Mouse (Mus musculus): ENCODE measurements around the gene Vmn2r117. TPM values are rescaled to one million over a fixed set of nuclear protein-coding genes. Genes with fewer than 3 reads are reported as not detected.
"Not testable (repeated sequence)": the region's sequence is repeated elsewhere in the genome, so short reads cannot be mapped to it uniquely, and the experiment has no call there.

Gene Vmn2r117
- not detected for total RNA-seq (2022)

GRCm38 (mm10) chr17:23479599-23479998 lies at the start of gene Vmn2r117:
Vmn2r117 (minus strand) TSS chr17:23479699.
- DNase-seq (ENCODE audit: low spot score in 2 of 2) = not testable (repeated sequence)

GRCm38 (mm10) chr17:23522941-23523732 lies 43.6 kb upstream of the Vmn2r117 start:
- DNase-seq (ENCODE audit: low spot score in 2 of 2) = not testable (repeated sequence)

- DNase-seq (ENCODE audit: low spot score in 2 of 2) = no peak
These were observed 39.4 kb upstream of the Vmn2r117 start for GRCm38 (mm10) chr17:23518701-23519423.

- no peak for DNase-seq (ENCODE audit: low spot score in 2 of 2)
These were observed 46.3 kb downstream of the Vmn2r117 start for GRCm38 (mm10) chr17:23433150-23433679.

Other genes starting within 250 kb of the Vmn2r117 start
- gene Vmn2r114, start 167.2 kb downstream of the Vmn2r117 start, total RNA-seq (2022) = not detected
- gene Vmn2r115, start 136.0 kb downstream of the Vmn2r117 start, total RNA-seq (2022) = not detected
- gene Vmn2r116, start 95.1 kb downstream of the Vmn2r117 start, total RNA-seq (2022) = not detected
- gene Zfp213, start 84.5 kb upstream of the Vmn2r117 start, total RNA-seq (2022) = 1 to 10 TPM; 2.1 to 2.7 (median 2.2) TPM
- gene Zfp13, start 119.8 kb upstream of the Vmn2r117 start, total RNA-seq (2022) = 1 to 10 TPM; 2.8 to 3.9 (median 3.2) TPM
- gene Zscan10, start 121.2 kb upstream of the Vmn2r117 start, total RNA-seq (2022) = not detected
- gene Mmp25, start 165.6 kb upstream of the Vmn2r117 start, total RNA-seq (2022) = not detected
- not detected for gene Bicdl2, start 180.8 kb upstream of the Vmn2r117 start, total RNA-seq (2022)
- 100 to 1,000 TPM; 108 to 127 (median 120) TPM for gene Hcfc1r1, start 193.9 kb upstream of the Vmn2r117 start, total RNA-seq (2022)
- gene Thoc6, start 194.2 kb upstream of the Vmn2r117 start, total RNA-seq (2022) = 1 to 10 TPM; 6.7 to 7.9 (median 7.3) TPM
- 10 to 100 TPM; 26.6 to 49.4 (median 30.1) TPM for gene Tnfrsf12a, start 197.8 kb upstream of the Vmn2r117 start, total RNA-seq (2022)
- not detected for gene Cldn6, start 199.6 kb upstream of the Vmn2r117 start, total RNA-seq (2022)
- under 1 TPM in 1 of 4 experiments, not detected in 3; 0.36 TPM for gene Cldn9, start 204.3 kb upstream of the Vmn2r117 start, total RNA-seq (2022)
- gene 1520401A03Rik, start 243.1 kb upstream of the Vmn2r117 start, total RNA-seq (2022) = not detected
- gene Pkmyt1, start 246.6 kb upstream of the Vmn2r117 start, total RNA-seq (2022) = under 1 TPM; 0.17 to 0.65 (median 0.40) TPM